Mouse (Mus musculus): ENCODE measurements at regions not wholly inside any gene's neighbourhood (a gene's known extent, or its start where the extent isn't known, plus 50 kb on each side); places are given as distances from the start of the nearest gene placed in this dataset.

DNA sequence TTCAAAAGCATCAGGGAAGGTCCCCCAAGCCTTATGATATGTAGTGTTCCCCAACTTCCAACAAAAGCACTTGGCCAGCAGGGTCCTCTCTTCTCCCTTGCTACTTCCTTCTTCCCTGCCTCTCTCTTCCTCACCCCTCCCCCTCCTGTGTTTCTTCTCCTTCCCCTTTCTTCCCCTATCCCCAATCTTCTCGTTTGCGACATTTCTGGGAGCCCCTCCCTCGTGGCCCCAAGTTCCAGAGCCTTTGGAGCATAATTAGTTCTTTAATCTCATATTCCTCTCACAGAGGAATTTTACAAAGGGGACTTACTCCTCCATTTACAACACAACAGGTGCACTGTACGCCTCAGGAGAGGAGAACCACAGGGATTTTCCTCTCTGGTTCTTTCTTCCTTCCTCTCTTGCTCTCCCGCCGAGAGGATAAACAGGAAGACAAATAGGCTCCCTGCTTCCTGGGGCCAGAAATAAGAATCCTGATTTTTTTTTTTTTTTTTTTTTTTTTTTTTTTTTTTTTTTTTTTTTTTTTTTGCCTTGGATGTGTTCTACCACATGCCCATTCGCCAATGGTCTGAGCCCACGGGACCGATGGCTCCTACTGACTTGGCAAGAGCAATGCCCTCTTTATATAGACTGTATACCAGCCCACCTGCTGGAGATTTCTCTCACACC, 578.4 kb upstream of the Gm10131 start:
- no peak for ATAC-seq (ENCODE audit: low read depth)
- peak overlapping the region; percentile 32 for H3K4me3 ChIP-seq (ENCODE audit: low read length)
- no peaks in the 10 kb centered on the region for H3K9me3 ChIP-seq (ENCODE audit: control insufficient read depth, low read length)
- H3K9ac ChIP-seq (ENCODE audit: low read length), result peak overlapping the region; percentile 46; the same call in 1 of the 2 replicates
- H3K4me1 ChIP-seq (replicated peaks; ENCODE audit: control insufficient read depth, insufficient read depth, low read length), result no peaks in the 10 kb centered on the region
- H3K27me3 ChIP-seq (ENCODE audit: control insufficient read depth, insufficient read depth, low read depth, low read length), result no peaks in the 10 kb centered on the region
- H3K36me3 ChIP-seq (ENCODE audit: control insufficient read depth, insufficient read depth, low read length), result no peaks in the 10 kb centered on the region
- peak overlapping the region; percentile 52 for H3K4me2 ChIP-seq (ENCODE audit: low read depth, low read length)
- 16% methylated on average over 9 of the region's 9 CpGs for WGBS
- no peak overlapping the region for H3K27ac ChIP-seq (ENCODE audit: low read length)

DNA sequence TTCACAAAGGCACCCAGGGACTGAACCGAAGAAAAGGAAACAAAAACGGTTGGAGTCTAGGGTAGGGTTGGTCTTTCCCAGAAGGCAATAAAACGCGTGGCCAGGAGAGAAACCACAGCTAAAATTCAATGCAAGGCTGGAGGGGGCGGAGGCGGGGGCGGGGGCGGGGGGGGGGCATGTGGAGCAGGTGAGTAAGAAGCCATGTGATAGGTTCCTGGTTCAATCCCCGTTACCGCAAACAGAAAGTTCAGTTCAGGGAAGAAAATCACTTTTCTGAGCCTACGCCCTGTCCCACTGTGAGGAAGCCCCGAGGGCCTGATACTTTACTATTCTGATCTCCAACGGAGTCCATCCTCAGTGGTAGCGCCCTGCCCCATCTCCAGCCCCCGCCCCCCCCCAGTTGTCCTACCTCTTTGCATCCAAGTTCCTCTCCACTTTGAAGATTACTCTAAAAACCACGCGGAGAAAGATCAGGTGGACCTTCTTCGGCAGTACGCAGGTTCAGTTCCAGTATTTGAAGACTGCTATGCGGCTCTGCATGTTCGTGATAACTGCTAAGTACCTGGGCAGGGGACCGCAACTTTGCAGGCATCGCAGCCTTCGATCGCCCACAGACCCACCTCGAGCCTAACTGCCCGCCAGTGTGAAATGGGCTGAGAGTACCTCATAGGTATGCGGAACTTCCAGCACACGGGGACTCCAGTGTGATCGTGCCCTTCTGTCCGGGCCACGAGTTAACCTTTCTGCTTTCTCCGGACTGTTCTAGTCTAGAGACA, 577.7 kb upstream of the Gm10131 start:
- no peaks in the 10 kb centered on the region for H3K9me3 ChIP-seq (ENCODE audit: control insufficient read depth, low read length)
- no peak; the same call in 1 of the 2 replicates for ATAC-seq (ENCODE audit: low read depth)
- H3K36me3 ChIP-seq (ENCODE audit: control insufficient read depth, insufficient read depth, low read length), result no peaks in the 10 kb centered on the region
- no peaks in the 10 kb centered on the region for H3K4me1 ChIP-seq (replicated peaks; ENCODE audit: control insufficient read depth, insufficient read depth, low read length)
- H3K9ac ChIP-seq (ENCODE audit: low read length), result peak overlapping the region; percentile 46; the same call in 1 of the 2 replicates
- peak overlapping the region; percentile 52 for H3K4me2 ChIP-seq (ENCODE audit: low read depth, low read length)
- 20% methylated on average over 33 of the region's 33 CpGs for WGBS
- H3K27ac ChIP-seq (ENCODE audit: low read length), result no peak overlapping the region
- H3K27me3 ChIP-seq (ENCODE audit: control insufficient read depth, insufficient read depth, low read depth, low read length), result no peaks in the 10 kb centered on the region
- H3K4me3 ChIP-seq (ENCODE audit: low read length), result peak overlapping the region; percentile 32

DNA sequence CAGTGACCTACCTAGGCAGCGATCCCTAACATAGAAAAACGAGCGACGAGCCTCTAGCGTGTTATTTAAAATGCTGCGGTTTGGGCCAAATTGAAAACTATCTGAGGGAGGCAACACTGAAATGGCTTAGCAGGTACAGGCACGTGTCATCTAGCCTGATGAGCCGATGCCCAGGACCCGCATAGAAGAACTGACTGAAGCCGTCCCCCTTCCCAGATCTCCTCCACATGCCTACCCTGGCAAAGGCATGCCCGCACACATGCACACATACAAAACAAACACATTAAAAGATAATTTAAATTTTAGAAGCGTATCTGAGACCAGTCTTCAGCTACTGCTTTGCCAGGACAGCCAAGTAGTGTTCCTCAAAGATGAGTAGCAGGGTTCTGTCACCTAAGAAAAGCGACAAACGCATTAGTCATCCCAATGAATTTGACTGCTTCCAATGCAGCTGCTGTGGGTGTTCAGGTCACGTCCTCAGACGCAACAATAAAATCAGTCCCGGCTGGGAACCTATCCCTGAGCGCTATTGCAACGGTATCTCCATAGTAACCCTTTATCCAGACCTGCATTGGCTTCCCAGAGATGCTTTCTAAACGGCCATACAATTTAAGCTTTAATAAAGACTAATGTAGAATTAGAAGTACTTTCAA, 577.0 kb upstream of the Gm10131 start:
- H3K4me2 ChIP-seq (ENCODE audit: low read depth, low read length), result peak overlapping the region; percentile 52
- H3K9me3 ChIP-seq (ENCODE audit: control insufficient read depth, low read length), result no peaks in the 10 kb centered on the region
- ATAC-seq (ENCODE audit: low read depth), result no peak
- H3K36me3 ChIP-seq (ENCODE audit: control insufficient read depth, insufficient read depth, low read length), result no peaks in the 10 kb centered on the region
- no peak overlapping the region for H3K4me3 ChIP-seq (ENCODE audit: low read length)
- H3K27ac ChIP-seq (ENCODE audit: low read length), result no peak overlapping the region
- no peaks in the 10 kb centered on the region for H3K27me3 ChIP-seq (ENCODE audit: control insufficient read depth, insufficient read depth, low read depth, low read length)
- no peak overlapping the region for H3K9ac ChIP-seq (ENCODE audit: low read length)
- no peaks in the 10 kb centered on the region for H3K4me1 ChIP-seq (replicated peaks; ENCODE audit: control insufficient read depth, insufficient read depth, low read length)
- 72% methylated on average over 20 of the region's 20 CpGs for WGBS

DNA sequence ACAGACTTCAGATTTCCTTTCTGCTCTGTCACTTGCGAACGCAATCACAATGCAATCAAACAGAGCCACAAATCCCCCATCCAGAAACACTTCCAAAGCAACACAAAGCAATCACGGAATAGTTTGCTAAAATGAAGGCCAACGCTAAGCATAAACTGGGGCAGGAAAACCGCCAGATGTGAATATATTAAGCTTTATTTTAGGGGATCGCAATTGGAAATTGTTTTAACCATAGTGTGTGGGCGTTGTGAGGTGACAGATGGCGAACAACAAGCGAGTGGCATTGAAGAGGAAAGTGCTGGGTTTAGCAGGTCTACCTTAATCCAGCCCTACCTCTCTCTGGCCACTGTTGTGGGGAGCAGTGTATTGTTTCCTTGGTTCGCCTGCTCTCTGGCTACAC, 574.8 kb upstream of the Gm10131 start:
- no peaks in the 10 kb centered on the region for H3K36me3 ChIP-seq (ENCODE audit: control insufficient read depth, insufficient read depth, low read length)
- WGBS, result 80% methylated on average over 10 of the region's 10 CpGs
- no peak overlapping the region for H3K27ac ChIP-seq (ENCODE audit: low read length)
- H3K4me3 ChIP-seq (ENCODE audit: low read length), result no peak overlapping the region
- no peak for ATAC-seq (ENCODE audit: low read depth)
- H3K4me2 ChIP-seq (ENCODE audit: low read depth, low read length), result no peak overlapping the region
- no peak overlapping the region for H3K9ac ChIP-seq (ENCODE audit: low read length)
- no peaks in the 10 kb centered on the region for H3K4me1 ChIP-seq (replicated peaks; ENCODE audit: control insufficient read depth, insufficient read depth, low read length)
- H3K27me3 ChIP-seq (ENCODE audit: control insufficient read depth, insufficient read depth, low read depth, low read length), result no peaks in the 10 kb centered on the region
- H3K9me3 ChIP-seq (ENCODE audit: control insufficient read depth, low read length), result no peaks in the 10 kb centered on the region

DNA sequence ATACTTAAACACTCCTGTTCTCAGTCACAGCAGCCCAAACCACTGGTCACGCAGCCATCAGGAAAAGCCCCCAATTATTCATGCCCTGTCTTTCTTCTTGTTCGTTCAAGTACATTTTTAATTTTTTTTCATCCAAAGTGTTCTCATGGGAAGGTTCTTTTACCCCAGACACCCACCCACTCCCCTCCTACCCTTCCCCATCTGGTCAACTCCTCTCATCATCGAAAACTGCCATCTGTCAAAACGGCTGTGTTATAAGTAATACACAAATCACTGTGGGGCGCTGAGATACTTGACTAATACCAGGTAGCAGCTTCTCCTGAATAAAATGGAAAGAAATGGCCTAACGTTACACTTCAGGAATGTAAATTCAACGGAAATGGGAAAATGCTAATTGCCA, 573.1 kb upstream of the Gm10131 start:
- no peaks in the 10 kb centered on the region for H3K9me3 ChIP-seq (ENCODE audit: control insufficient read depth, low read length)
- no peak for ATAC-seq (ENCODE audit: low read depth)
- H3K36me3 ChIP-seq (ENCODE audit: control insufficient read depth, insufficient read depth, low read length), result no peaks in the 10 kb centered on the region
- H3K9ac ChIP-seq (ENCODE audit: low read length), result no peak overlapping the region
- H3K4me1 ChIP-seq (replicated peaks; ENCODE audit: control insufficient read depth, insufficient read depth, low read length), result 0 out of 2 replicates have a peak, but pooled peaks cover 10% of the 10 kb centered on the region
- no peak overlapping the region for H3K4me3 ChIP-seq (ENCODE audit: low read length)
- WGBS, result 67% methylated on average over 7 of the region's 7 CpGs
- H3K27me3 ChIP-seq (ENCODE audit: control insufficient read depth, insufficient read depth, low read depth, low read length), result no peaks in the 10 kb centered on the region
- H3K27ac ChIP-seq (ENCODE audit: low read length), result no peak overlapping the region
- no peak overlapping the region for H3K4me2 ChIP-seq (ENCODE audit: low read depth, low read length)

DNA sequence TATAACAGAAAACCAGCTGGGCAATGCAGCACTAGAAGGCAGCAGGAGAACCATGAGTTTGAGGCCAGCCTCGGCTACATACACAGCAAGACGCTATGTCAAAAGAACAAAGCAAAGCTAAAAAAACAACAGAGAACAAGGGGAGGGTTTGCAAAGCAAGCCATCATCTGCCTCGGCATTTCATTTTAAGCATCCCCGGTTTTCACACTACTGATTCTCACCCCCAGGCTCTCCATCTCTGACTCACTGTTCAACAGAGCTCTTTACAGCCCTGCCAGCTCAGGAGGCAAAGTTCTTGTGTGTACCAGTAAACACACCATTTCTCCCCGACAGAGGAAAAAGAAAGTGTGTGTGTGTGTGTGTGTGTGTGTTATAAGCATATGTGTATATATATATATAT, 571.6 kb upstream of the Gm10131 start:
- no peak for ATAC-seq (ENCODE audit: low read depth)
- H3K27ac ChIP-seq (ENCODE audit: low read length), result no peak overlapping the region
- no peaks in the 10 kb centered on the region for H3K9me3 ChIP-seq (ENCODE audit: control insufficient read depth, low read length)
- no peak overlapping the region for H3K9ac ChIP-seq (ENCODE audit: low read length)
- H3K36me3 ChIP-seq (ENCODE audit: control insufficient read depth, insufficient read depth, low read length), result no peaks in the 10 kb centered on the region
- no peak overlapping the region for H3K4me2 ChIP-seq (ENCODE audit: low read depth, low read length)
- H3K4me1 ChIP-seq (replicated peaks; ENCODE audit: control insufficient read depth, insufficient read depth, low read length), result 0 out of 2 replicates have a peak, but pooled peaks cover 11% of the 10 kb centered on the region
- H3K4me3 ChIP-seq (ENCODE audit: low read length), result no peak overlapping the region
- H3K27me3 ChIP-seq (ENCODE audit: control insufficient read depth, insufficient read depth, low read depth, low read length), result no peaks in the 10 kb centered on the region
- 76% methylated on average over 5 of the region's 5 CpGs for WGBS

DNA sequence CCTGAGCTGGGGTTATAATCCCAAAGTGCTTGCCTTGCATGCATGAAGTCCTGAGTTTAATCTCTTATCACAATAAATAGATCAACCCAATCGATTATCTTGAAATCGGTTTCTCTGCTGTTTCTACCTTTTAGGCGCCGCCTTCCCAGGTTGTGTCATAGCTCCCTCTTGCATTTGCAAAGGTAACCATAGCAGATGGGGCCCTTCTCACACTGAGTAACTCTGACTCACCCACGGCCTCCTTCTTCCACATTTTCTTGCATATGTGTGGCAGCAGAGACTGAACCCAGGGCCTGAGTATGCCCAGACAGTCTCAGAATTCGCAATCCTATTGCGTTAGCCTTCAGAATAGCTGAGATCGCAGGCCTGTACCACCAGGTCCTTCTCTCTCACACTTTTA, 570.7 kb upstream of the Gm10131 start:
- Histone ChIP-seq H3K9me3 (ENCODE audit: control insufficient read depth, low read length) (no peaks in the 10 kb centered on the region), H3K9ac (ENCODE audit: low read length) (no peak overlapping the region), H3K27me3 (ENCODE audit: control insufficient read depth, insufficient read depth, low read depth, low read length) (no peaks in the 10 kb centered on the region), H3K36me3 (ENCODE audit: control insufficient read depth, insufficient read depth, low read length) (no peaks in the 10 kb centered on the region), H3K4me2 (ENCODE audit: low read depth, low read length) (no peak overlapping the region), H3K4me3 (ENCODE audit: low read length) (no peak overlapping the region), H3K4me1 (replicated peaks; ENCODE audit: control insufficient read depth, insufficient read depth, low read length) (0 out of 2 replicates have a peak, but pooled peaks cover 11% of the 10 kb centered on the region), H3K27ac (ENCODE audit: low read length) (no peak overlapping the region)
- no peak for ATAC-seq (ENCODE audit: low read depth)
- WGBS, result 84% methylated on average over 8 of the region's 8 CpGs

DNA sequence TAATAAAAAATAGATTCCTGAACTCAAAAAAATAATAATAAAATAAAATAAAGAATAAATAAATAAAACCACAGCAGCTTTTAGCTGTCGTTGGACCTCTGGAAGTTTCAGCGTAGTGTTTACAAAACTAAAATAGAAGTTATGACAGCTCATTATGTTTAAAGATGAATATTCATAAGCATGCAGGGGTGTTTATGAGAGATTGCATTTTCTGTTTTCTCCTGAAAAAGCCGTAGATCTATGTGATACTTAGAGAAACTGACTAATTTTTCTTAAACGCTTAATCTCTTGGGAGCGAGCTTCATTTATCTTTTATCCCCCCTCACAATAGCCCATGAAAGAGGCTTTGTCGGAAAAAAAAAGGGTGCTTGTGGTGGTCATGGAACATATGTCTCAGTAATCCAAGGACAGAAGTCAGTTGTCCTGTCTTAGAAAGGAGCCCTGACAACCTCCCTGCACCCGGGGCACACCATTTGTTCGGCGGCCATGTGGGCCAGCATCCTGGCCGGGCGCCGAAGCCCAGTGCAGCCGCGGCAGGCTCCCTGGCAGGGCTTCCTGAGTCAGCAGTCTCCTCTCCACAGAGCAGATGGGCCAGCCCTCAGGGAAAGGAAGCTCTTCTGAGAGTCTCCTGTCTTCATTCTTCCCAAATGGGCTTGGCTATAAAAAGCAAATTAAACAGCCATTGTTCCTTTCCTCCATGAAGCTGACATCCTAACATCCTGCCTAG, 568.2 kb upstream of the Gm10131 start:
- Histone ChIP-seq H3K4me3 (ENCODE audit: low read length) (peak overlapping the region; percentile 11; the same call in 1 of the 2 replicates), H3K4me1 (replicated peaks; ENCODE audit: control insufficient read depth, insufficient read depth, low read length) (peaks cover 11% of the 10 kb centered on the region; the same call in 1 of the 2 replicates), H3K4me2 (ENCODE audit: low read depth, low read length) (peak overlapping the region; percentile 45), H3K9ac (ENCODE audit: low read length) (peak overlapping the region; percentile 28; the same call in 1 of the 2 replicates), H3K36me3 (ENCODE audit: control insufficient read depth, insufficient read depth, low read length) (no peaks in the 10 kb centered on the region), H3K9me3 (ENCODE audit: control insufficient read depth, low read length) (no peaks in the 10 kb centered on the region), H3K27me3 (ENCODE audit: control insufficient read depth, insufficient read depth, low read depth, low read length) (no peaks in the 10 kb centered on the region), H3K27ac (ENCODE audit: low read length) (peak overlapping the region; percentile 83)
- ATAC-seq (ENCODE audit: low read depth), result peak; percentile 93
- 21% methylated on average over 14 of the region's 14 CpGs for WGBS
